Mouse (Mus musculus) 3134 (cell line): ENCODE data around the gene Boc.

ENCODE experiments used
- DNase-seq: peaks from one replicate; pipeline ENCODE4 v3.0.0-alpha.2; 2011; ENCODE audit warnings: low spot score; ENCODE audit not compliant: insufficient read length; ENCODE audit errors: extremely low read depth

Gene Boc

DNA sequence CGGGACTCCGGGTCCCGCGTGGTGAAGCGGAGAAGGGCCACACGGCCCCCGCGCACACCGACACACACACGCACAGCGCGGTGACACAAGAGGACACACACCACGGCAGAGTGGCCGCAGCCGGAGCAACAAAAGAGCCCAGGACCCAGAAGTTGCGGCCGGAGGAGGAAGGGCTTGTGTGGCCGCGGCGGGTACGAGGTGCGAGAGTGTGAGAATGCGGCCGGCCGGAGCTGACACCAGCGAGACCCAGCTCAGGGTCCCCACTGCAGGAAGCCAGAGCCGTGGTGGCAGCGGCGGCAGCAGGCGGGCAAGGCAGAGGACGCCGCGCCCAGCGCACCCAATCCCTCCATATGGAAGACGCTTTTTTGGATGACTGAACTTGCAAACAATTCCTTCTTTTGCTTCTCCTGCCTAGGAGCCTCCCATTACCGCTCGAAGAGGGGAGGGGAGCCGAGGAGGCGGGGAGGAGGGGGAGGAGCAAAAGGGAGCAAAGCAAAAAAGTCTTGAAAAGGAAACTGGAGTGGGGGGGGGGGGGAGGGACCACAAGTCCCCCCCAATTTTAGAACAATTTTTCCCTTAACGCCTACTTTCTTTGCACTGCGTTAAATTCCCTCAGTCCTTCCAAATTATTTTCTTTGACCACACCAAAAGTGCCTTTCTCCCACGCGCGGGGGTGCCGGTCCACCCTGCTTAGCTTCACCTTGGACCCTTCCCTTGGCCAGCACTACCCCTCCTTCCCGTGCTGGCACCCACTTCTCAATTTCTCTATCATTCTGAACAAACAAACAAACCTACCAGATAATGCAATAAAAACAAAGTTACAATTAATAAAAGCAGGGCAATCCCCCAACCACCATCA lies at the start of gene Boc:
Boc (minus strand) TSS at position 427 of the 859 bp plus-strand sequence.
- no peak for DNase-seq

DNA sequence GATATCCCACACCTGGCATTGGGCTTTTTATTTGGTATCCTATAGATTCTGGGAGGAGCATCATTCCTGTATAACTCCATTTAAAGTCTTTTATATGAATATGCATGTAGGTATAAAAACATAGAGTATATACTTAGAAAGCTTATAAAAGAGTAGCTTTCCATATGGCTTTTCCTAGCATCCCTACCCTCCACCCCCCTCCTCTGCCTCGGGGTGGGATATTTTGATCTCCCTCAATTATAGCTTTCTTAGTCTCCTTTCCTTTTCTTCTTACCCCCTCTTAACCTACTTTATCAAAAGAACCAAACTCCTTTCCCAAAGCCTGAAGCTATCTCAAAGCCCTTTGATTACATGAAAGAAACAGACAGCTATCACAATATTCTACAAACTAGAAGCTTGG lies 47.9 kb upstream of the Boc start:
- no peak for DNase-seq

GRCm38 (mm10) chr16:44604021-44604616 lies 45.4 kb upstream of the Boc start:
- DNase-seq = no peak

GRCm38 (mm10) chr16:44601999-44602794 lies 43.5 kb upstream of the Boc start:
- DNase-seq = no peak

DNA sequence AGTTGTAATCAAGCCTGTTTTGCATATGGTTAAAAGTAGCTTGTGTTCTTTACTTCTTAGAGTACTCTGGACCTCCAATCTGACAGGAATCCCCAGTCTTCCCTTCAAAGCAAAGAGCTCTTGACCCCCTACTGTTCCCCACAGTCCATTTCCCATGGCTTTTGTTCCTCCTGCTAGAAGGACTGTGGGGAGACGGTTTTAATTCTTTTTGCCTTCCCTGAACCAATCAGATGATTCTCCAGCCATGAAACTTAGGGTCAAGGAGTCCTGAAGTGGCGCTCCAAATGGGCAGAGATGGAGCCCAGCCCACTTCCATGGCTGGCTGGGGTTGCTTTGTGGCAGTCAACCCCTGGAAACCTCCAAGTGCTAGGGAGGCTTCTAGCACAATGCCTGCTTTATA lies 42.5 kb upstream of the Boc start:
- no peak for DNase-seq

GRCm38 (mm10) chr16:44597106-44597806 lies 38.6 kb upstream of the Boc start:
- no peak for DNase-seq

DNA sequence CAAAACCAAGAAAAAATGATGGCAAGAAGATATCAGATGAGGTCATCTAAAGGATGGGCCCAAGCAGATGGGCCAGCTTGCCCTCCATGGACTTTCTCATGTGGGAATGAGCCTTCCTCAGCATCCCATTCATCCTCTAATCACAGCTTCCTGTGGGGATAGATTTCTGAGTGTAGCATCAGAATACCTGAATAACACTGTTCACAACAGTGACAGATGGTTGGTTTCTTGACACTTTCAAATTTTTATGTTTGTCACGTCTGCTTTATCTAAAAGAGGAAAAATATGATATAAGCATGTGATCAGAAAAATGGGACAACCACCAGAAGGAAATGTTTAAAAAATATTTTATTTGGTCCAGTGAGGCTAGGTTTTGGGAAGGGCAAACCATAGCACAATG lies 30.8 kb upstream of the Boc start:
- DNase-seq = no peak

GRCm38 (mm10) chr16:44579421-44580024 lies 20.8 kb upstream of the Boc start:
- no peak for DNase-seq

DNA sequence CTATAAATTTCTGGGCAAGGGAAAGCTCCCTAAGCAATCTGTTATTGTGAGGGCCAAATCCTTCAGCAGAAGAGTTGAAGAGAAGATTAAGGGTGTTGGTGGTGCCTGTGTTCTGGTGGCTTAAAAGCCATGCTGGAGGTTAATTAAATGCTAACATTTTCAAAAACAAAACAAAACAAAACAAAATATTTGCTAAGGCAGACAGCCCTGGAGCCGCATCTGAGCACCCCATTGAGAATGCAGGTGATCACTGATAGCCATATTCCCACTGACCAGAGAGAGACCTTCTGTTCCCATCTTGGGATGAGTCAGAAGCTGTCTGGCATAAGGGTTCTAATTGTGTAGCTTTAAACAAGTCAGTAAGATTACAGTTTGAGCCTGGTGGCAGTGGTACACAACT lies 19.9 kb upstream of the Boc start:
- DNase-seq = no peak

DNA sequence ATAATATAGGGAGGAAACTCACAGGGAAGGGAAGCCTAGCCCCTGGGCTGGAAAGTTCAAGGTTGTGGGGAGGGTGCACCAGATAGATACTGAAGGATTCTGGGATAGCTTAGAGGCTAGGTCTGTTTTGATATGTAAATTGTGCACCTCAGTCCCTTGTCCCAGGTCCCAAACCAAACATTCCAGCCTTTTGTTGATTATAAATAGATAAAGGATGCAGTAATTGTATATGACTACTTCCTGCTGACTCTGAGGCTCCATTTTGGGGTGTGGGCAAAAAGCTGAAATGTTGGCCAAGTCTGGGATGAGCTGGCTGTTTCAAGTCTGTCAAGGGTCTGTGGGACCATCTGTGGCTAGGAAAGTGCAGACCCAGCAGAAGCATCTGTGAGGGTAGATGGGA lies 9.4 kb upstream of the Boc start:
- no peak for DNase-seq

DNA sequence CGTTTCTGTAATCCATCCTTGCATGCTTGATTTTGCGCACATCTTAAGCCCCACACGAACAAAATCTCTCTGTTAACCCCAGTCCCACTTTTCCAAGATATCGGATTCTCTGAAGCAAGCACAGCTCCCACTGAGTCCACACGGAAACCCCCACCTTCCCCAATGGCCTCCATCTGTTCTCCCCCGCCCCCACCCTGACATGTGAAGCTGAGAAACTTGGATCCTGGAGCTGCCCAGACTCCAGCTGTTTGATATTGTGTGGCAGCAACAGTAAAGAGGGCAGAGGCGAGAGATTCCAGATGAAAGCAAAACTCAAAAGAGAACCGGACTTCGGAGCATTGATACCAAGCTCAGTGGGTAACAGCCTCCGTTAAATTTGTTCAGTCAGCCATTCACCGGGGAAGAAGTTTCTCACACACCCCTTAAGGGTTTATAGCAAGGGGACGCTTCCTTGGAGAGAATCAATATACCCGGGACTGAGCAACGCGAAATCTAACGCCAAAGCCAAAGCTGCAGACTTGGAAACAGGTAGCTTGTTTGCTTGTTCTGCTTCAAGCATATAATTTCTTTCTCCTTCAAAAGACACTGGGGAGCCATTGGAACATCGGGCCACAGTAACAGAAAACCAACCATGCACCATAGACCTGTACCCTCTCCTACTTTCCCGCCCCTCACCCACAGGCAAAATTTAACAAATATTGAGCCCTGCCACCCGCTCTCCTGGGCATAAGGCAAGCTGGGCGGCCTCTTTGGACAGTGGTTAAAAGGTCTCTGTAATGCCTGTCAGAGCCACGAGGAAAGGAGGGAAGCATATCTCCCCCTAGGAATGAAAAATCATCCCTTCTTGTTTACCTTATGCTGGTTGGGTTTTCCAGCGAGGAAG lies 6.9 kb upstream of the Boc start:
- DNase-seq = no peak

GRCm38 (mm10) chr16:44564359-44564758 lies 5.7 kb upstream of the Boc start:
- DNase-seq = no peak

DNA sequence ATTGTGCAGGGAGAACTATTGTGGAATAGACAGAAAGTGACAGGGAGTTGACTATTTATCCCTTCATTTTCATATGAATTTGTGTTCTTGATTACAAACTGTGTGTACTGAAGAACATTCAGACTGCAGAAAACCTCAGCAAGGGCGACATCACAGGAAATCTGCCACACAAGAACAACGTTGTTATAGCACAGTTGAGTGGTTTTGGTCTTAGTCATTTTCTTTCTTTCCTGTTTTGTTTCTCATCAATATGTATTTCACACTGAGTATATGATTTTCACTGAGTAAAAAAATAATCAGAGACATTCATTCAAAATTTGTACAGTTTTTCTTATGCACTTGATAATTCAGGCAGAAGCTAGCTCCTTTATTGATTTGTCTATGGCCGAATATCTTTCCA lies 3.4 kb upstream of the Boc start:
- DNase-seq = no peak

DNA sequence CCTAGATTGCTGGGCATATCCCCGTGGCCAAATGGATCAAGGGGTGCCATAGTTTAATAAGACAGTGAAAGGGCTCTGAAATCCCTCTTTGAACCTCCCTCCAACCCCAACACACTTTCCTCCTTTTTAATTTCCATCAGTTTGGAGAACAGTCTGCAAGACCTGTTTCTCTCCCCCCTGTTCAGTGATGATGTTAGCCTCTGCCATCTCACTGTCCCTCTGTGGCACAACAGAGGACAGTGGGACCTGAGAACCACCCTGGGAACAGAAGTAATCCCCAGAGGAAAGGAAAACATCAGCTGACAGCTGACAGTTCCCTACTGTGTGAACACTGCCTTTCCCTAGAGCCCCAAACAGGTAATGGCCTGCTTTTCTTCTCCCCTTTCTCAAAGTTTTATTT lies 1.5 kb upstream of the Boc start:
- DNase-seq = no peak

GRCm38 (mm10) chr16:44559330-44559695 lies 616 bp upstream of the Boc start:
- no peak for DNase-seq

DNA sequence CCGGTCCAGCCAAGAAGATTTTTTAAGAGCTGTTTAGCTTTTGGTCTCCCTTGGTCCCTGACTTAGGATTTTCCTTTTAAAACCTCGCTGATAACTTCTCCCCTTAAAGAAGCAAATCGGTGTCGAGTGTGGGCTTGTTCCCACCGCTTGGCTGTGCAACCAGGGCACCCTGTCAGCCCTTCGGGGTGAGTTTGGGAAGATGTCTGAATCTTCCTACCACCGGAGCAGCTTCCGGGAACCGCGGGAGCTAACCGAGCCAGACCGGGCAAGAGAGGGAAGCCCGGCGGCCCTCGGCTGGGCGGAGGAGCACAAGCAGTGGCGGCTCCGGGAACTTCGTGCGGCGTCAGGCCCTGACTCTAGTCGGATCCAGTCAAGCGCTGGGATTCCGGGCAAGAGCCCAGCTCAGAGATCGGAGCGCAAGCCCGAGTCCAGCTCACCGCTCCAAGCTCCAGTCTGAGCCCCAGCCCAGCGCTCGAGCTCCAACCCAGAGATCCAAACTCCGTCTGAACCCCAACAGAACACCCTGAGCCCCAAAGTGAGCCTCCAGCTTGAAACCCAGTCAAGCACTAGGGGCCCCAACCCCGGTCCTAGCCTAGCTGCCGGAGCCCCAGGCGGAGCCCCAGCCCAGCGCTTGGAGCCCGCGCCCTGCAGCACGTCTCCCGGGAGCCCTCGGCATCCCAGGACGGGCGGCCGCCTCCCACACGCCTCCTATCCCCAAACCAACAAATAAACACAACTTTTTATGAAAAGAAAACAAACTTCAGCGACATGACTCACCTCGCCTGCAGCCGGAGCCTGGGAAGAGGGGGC lies 831 bp downstream of the Boc start:
- peak; percentile 85 for DNase-seq

DNA sequence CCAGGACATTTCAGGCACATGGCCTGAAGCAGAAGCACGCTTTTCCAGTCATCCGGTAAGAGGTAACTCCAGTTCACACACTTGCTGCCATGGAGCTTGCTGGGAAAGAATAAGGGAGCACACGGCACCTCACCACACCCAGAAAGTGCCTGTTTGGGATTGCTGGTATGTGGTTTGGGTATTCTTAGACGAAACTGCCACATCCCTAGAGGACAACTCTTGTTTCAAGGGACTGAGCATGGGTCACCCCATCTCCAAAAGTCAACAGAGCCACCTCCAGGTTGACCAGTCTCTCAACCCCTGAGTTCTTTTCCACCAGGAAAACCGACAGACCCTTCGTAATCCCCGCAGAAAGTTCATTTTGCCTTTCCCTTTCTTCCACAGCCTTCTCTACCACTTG lies 1.6 kb downstream of the Boc start:
- peak; percentile 4 for DNase-seq

DNA sequence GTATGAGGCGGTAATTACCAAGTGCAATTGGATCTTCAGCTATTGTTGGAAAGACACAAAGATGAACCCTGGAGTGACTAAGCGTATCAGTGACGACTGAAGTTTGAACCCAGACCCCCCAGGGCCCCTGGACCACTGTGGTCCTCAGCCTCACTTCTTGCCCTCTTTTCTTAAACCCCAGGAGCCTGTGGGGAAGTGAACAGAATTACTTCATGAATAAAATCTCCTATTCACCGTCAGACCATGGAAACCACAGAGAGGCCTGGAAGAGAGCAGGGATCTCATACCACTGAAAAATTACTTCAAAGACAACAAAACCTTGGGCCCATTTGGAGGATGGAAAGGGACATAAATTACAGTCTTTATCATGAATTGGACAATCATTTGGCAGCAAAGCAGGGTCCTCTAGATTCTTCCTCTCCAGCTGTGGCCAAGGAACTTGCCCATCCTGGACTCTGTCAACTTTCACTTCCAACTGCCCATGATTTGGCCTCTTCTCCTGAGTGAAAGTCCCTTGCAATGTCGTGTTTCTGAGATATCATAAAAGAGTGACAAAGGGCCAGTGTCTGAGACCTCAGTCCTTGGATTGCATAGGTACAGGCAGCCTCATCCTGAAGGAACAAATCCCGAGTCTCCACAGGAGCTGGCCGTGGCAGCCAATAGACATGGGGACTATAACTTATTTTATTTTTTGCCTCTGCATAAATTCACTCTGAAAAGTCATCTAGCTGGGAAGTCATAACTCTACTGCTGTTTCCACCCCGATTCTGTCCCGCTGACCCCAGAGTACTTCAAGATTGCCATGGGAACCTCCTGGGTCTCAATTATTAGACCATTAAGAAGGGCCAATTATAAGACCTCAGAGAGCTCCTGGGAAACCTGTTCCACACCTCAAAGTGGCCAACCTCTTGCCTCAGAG lies 2.6 kb downstream of the Boc start:
- DNase-seq = no peak
